Mouse (Mus musculus): ENCODE data around the gene Smarcal1.

DNA sequence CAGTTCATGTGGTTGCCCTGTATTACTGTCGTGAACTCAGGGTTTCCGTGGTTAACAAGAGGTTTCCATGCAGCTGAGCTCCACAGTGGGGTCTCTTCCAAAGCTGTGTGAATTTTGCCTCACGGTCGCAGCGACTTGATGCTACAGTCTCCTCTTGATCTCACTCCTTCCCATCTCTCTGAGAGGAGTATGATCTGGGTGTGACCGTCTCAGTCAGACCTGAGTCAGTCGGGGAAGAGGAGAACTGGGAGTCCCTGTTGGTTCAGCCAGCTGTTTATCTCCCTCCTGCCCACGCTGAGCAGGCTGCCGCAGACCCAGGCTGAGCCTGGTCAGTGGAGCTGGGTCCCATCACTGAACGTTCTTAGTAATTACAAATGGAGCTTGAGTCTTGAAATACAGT lies 26.1 kb downstream of the Smarcal1 start:
- TF ChIP-seq CTCF (IDR thresholded peaks at IDR 0.05; ENCODE audit: insufficient read depth, low read length) (no peak), POLR2A (IDR thresholded peaks at IDR 0.05; ENCODE audit: borderline replicate concordance, extremely low read depth, low read depth, low read length) (no peak)
